Mouse (Mus musculus) midbrain, embryonic 15.5 days (tissue): ENCODE results near the gene B430218F22Rik. TPM values are rescaled to one million over a fixed set of nuclear protein-coding genes. Genes with fewer than 3 reads are reported as not detected.

Source experiments
- ATAC-seq: fragments of 200-750 bp; cut with Nextera tagmentation; replicated peaks from 2 replicates; pipeline ENCODE4 v1.8.0; 2017; ENCODE audit warnings: moderate TSS enrichment
- H3K27ac ChIP-seq: fragments of 300-500 bp; sonication (generic); 2 replicates; pipeline ENCODE4 v1.5.1; 2015; ENCODE audit warnings: mild to moderate bottlenecking, inconsistent platforms
- H3K27me3 ChIP-seq: fragments of 300-500 bp; sonication (generic); replicated peaks from 2 replicates; pipeline ENCODE4 v1.6.1; 2015; ENCODE audit warnings: inconsistent platforms
- H3K36me3 ChIP-seq: fragments of 300-500 bp; sonication (generic); replicated peaks from 2 replicates; pipeline ENCODE4 v1.6.1; 2015; ENCODE audit warnings: inconsistent platforms
- H3K4me1 ChIP-seq: fragments of 300-500 bp; sonication (generic); 2 replicates; pipeline ENCODE4 v1.6.1; 2015; ENCODE audit warnings: inconsistent platforms
- H3K4me2 ChIP-seq: fragments of 300-500 bp; sonication (generic); 2 replicates; pipeline ENCODE4 v1.6.1; 2015; ENCODE audit warnings: inconsistent platforms, mild to moderate bottlenecking, moderate library complexity
- H3K4me3 ChIP-seq: fragments of 300-500 bp; sonication (generic); 2 replicates; pipeline ENCODE4 v1.5.1; 2015; ENCODE audit warnings: mild to moderate bottlenecking, inconsistent platforms
- H3K9ac ChIP-seq: fragments of 300-500 bp; sonication (generic); 2 replicates; pipeline ENCODE4 v1.6.1; 2015; ENCODE audit warnings: mild to moderate bottlenecking, inconsistent platforms
- H3K9me3 ChIP-seq: fragments of 300-500 bp; sonication (generic); 2 replicates; pipeline ENCODE4 v1.6.1; 2016; ENCODE audit warnings: inconsistent platforms
- WGBS: fragments of 180-500 bp; shearing (Covaris S2); methylation state at CpG from one replicate; pipeline ENCODE4 v1.1.7; 2015; ENCODE audit warnings: mixed read lengths; 5-methylcytosine and 5-hydroxymethylcytosine counted together
- polyA plus RNA-seq: library from polyadenylated mRNA; unstranded; fragments of >200 nt; fragmentation: Nextera tagmentation; extraction: Ambion mirVana; gene quantifications from 2 replicates; pipeline ENCODE4 v1.2.1, GENCODE M21; 2015

The B430218F22Rik gene
- polyA plus RNA-seq, 1 experiment from 2014 or later = 0.97 TPM

DNA sequence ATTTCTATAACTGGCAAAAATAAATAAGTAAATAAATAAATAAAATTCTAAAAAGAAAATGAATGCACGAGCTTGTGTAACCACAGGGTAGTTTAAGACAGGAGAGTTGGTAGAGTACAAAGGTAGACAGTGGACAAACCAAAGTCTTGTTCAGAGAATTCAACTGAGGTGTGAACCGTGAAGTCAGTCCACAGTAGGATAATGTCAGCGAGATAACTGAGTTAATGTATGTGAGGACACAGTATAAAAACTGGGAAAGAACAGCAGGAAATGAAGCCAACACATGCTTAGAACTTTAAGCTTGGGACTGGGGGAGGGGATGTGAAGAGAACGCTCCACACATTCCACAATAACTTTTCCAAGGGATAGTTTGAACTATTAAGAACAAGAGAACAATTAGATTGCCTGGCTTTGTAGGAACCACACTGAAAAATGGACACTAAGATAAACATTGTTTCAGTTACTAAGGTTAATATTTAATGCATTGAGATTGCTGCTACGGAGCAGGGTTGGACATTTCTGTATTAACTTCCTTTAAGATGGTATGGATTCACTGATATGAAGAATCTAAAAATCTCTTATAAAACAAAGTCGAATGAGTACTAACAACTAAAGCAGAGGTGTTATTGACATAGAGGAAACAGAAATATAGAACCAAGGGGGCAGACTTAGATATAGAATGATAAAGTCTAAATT lies 25.0 kb downstream of the B430218F22Rik start:
- Histone ChIP-seq H3K9me3 (no peaks in the 10 kb centered on the region), H3K36me3 (no peaks in the 10 kb centered on the region), H3K27me3 (no peaks in the 10 kb centered on the region), H3K4me2 (no peak overlapping the region), H3K4me1 (no peaks in the 10 kb centered on the region), H3K4me3 (no peak overlapping the region), H3K27ac (no peak overlapping the region), H3K9ac (no peak overlapping the region)
- WGBS = 86% methylated on average over 6 of the region's 6 CpGs
- no peak for ATAC-seq

DNA sequence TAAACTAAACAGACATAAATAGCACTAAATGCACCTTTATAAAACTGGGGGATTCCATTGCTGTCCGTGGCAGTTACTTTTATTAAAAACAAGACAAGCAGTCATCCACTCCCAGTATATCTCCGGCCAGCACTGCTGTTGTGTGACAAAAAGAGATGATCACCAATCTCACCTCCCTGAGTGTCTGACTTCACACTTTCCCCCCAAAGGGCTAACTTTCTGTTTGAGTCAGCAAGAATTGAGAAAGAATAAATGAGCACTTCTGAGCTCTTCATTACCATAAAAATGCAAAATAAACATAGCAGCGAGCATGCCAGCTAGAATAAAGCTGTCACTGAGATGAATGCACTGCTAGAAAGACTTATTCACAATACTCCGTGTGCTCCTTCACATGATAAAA lies 31.7 kb downstream of the B430218F22Rik start:
- WGBS = 24% methylated on average over 4 of the region's 4 CpGs
- Histone ChIP-seq H3K4me2 (no peak overlapping the region), H3K36me3 (no peaks in the 10 kb centered on the region), H3K9ac (no peak overlapping the region), H3K4me3 (no peak overlapping the region), H3K9me3 (no peaks in the 10 kb centered on the region), H3K27me3 (no peaks in the 10 kb centered on the region), H3K4me1 (0 out of 2 replicates have a peak, but pooled peaks cover 3% of the 10 kb centered on the region), H3K27ac (no peak overlapping the region)
- ATAC-seq = no peak

DNA sequence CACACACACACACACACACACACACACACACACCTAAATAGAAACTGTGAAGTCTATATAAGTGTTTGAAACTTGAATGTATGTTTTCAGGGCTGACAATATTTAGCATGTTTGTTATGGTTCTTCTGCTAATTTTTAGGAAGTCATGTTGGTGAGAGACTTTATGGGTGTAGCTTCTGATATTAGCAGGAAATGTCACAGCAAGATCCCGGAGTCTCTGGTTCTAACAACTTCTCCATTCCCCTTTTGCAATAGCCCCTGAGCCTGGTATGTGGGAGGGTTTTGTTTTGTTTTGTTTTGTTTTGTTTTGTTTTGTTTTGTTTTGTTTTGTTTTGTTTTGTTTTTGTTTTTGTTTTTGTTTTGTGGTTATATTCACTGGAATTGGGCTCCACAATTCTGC lies 34.0 kb downstream of the B430218F22Rik start:
- Histone ChIP-seq H3K27ac (no peak overlapping the region), H3K9ac (no peak overlapping the region), H3K36me3 (no peaks in the 10 kb centered on the region), H3K4me1 (0 out of 2 replicates have a peak, but pooled peaks cover 3% of the 10 kb centered on the region), H3K4me2 (no peak overlapping the region), H3K4me3 (no peak overlapping the region), H3K9me3 (no peaks in the 10 kb centered on the region), H3K27me3 (no peaks in the 10 kb centered on the region)
- ATAC-seq = no peak
- 93% methylated on average over 1 of the region's 1 CpGs for WGBS

DNA sequence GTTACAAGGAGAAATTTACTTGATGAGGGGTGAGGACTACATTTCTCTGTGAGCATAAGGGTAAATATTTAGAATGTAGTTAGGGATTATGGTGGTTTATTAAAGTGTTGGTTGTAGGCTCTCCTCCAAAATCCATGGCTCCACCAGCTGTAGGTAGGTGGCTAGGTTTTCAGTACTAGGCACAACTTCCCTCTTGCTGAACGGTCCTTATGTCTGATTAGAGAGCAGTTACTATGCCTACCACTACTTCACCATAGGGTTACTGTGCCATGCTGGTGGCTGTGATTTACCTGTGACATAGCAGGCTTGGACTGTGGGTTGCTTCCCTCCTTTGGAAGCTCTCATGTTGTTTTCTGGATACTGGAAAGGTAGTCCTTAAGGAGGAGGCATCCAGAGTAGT lies 34.4 kb downstream of the B430218F22Rik start:
- H3K36me3 ChIP-seq = no peaks in the 10 kb centered on the region
- H3K4me1 ChIP-seq = 0 out of 2 replicates have a peak, but pooled peaks cover 3% of the 10 kb centered on the region
- H3K27me3 ChIP-seq = no peaks in the 10 kb centered on the region
- H3K4me2 ChIP-seq = no peak overlapping the region
- no peaks in the 10 kb centered on the region for H3K9me3 ChIP-seq
- no peak overlapping the region for H3K9ac ChIP-seq
- no peak for ATAC-seq
- no peak overlapping the region for H3K27ac ChIP-seq
- no peak overlapping the region for H3K4me3 ChIP-seq
- 87% methylated on average over 1 of the region's 1 CpGs for WGBS

Other genes with a start within 250 kb of the B430218F22Rik start
- gene Mrps30, start 622 bp downstream of the B430218F22Rik start, polyA plus RNA-seq = 23.5 and 25.7 TPM in 2 replicates